Comparison of ENCODE assay signal across 6 mouse cellular contexts in the genomic region with DNA sequence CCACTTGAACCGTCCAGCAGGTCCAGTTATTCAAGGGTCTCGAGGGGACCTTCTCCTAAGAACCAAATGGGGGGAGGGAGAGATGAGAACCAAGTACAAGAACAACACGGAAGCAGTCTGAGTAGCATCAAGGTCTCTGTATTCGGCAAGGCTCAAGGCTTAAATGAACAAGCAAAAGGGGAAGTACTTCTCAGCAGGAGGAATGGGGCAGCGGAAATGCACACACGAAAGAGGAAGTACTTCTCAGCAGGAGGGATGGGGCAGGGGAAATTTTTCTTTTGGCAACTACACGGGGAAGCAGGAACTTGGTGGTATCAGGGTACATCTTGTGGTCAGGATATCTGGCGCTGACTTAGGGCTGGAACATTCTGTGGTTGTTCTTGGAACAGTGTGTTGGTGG.
DNase-seq lines count a peak whose midpoint lies in the region; TF ChIP-seq lines count a peak whose summit lies in the region.
"Not testable (repeated sequence)": the region's sequence is repeated elsewhere in the genome, so short reads cannot be mapped to it uniquely, and the experiment has no call there.

No protein-coding gene starts in this region.

- peak; percentile 4 for DNase-seq in 416B (ENCODE audit: low read depth)
- DNase-seq in A20 (ENCODE audit: low read depth, low spot score) = peak; percentile 54
- peak; percentile 11 for DNase-seq in ES-CJ7 (ENCODE audit: low read depth, low spot score)
- peak; percentile 12 for DNase-seq in MEL (ENCODE audit: low read depth, low spot score)
- DNase-seq in R1 (ENCODE audit: low read depth, low spot score) = peak; percentile 69
- DNase-seq in ZHBTc4 (ENCODE audit: low read depth, low spot score) = peak; percentile 18

- not testable (repeated sequence) for H3K27me3 ChIP-seq in MEL (ENCODE audit: control insufficient read depth in 1 of 2, insufficient read depth in 2 of 2, low read length in 2 of 2)

- TF ChIP-seq POLR2A in MEL (IDR thresholded peaks at IDR 0.05; ENCODE audit: control insufficient read depth in 1 of 2, insufficient read depth in 1 of 2, low read depth in 1 of 2, low read length in 2 of 2, poor library complexity in 1 of 2) = not testable (repeated sequence)

- not testable (repeated sequence) for H3K4me3 ChIP-seq in MEL (ENCODE audit: control insufficient read depth in 1 of 2, insufficient read depth in 1 of 2, low read depth in 2 of 2, low read length in 2 of 2)

- not testable (repeated sequence) for H3K36me3 ChIP-seq in MEL (ENCODE audit: control insufficient read depth in 1 of 2, insufficient read depth in 2 of 2, low read length in 2 of 2)

- not testable (repeated sequence) for TF ChIP-seq CTCF in MEL (IDR thresholded peaks at IDR 0.05 in 2 of 3, conservative IDR thresholded peaks at IDR 0.05 in 1 of 3; ENCODE audit: control insufficient read depth in 1 of 3, insufficient read depth in 1 of 3, low read depth in 2 of 3, low read length in 3 of 3, poor library complexity in 1 of 3, severe bottlenecking in 1 of 3)

- not testable (repeated sequence) for H3K27ac ChIP-seq in MEL (ENCODE audit: control insufficient read depth, low read depth, low read length)

- TF ChIP-seq EP300 in MEL (IDR thresholded peaks at IDR 0.05; ENCODE audit: low read depth in 1 of 2, low read length in 2 of 2) = not testable (repeated sequence)

- H3K9me3 ChIP-seq in MEL (replicated peaks; ENCODE audit: insufficient read depth, low read length) = not testable (repeated sequence)

- TF ChIP-seq RAD21 in MEL (IDR thresholded peaks at IDR 0.05; ENCODE audit: low read depth, low read length) = not testable (repeated sequence)

- not testable (repeated sequence) for H3K9ac ChIP-seq in MEL (ENCODE audit: control insufficient read depth, low read depth, low read length, poor library complexity, severe bottlenecking)

- not testable (repeated sequence) for H3K79me2 ChIP-seq in MEL (ENCODE audit: control insufficient read depth, insufficient read depth, low read length, poor library complexity)

- H3K4me1 ChIP-seq in MEL (ENCODE audit: control insufficient read depth in 1 of 2, insufficient read depth in 2 of 2, low read length in 2 of 2) = not testable (repeated sequence)

Comparison
In these comparisons a context has a peak if more than half of its experiments do, and no peak if none do; other contexts are left out.
1. DNase-seq: peak in every context shown above with its lines; median percentile 69 in R1; 54 in A20; 18 in ZHBTc4; 12 in MEL; 11 in ES-CJ7; 4 in 416B.